Mouse (Mus musculus): ENCODE results near the gene Btnl10.
"Not testable (repeated sequence)": the region's sequence is repeated elsewhere in the genome, so short reads cannot be mapped to it uniquely, and the experiment has no call there.

The Btnl10 gene

GRCm38 (mm10) chr11:58931576-58931975 is 13.9 kb downstream of the Btnl10 start:
- DNase-seq: no peak

DNA sequence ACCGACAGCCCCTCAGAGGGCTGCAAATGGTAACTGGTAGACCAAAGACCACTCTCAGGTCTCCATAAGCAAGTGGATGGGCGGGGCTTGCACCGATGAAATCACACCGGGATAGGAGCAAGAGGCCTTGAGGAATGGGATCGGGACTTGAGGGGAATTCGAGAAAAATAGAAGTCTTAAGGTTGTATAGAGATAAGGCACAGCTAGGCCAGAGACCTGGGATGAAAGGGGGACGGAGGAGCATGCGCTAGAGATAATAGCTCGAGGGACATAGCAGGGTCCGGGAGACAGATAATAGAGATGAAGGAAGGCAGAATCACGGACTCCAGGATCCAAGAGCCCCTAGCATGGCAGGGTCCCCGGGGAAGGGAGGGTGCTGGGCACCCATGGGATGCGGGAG is 20.2 kb downstream of the Btnl10 start:
- peak; percentile 17 for DNase-seq

DNA sequence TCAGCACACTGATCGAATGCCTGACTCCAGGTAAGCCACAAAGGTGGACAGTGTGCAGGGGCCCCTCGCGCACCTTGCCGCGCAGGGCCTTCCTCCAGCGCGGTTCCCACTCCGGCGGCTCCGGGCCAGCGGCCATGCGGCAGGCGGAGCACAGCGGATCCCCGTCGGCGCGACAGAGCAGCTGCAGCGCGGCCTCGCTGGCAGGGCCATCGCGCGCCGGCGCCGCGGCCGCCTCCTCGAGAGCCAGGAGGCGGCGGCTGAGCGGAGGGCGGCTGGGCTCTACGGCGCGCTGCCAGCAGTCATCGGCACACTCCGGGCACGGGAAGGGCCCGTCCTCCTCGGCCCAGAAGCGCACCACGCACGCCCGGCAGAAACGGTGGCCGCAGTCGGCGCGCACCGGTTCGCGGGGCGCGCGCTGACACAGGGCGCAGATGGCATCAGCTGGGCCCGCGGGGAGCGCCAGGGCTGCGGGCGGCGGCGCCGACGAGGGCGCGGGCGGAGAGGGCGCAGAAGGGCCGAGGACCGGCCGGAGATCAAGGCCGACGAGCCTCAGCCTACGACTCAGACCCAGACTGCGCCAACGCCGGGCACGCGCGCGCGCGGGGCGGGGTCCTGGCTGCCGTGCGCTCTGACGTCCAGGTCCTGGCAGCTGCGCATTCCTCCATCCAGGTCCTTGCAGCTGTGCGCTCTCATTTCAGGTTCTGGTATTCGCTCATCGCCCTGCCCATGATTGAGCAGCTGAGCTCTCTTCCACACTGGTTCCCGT is 20.8 kb downstream of the Btnl10 start, which contains the start of gene Rnf187:
Gene Rnf187, minus strand, starts transcription at position 595 of the 766 bp plus-strand sequence.
- peak; percentile 96 for DNase-seq

DNA sequence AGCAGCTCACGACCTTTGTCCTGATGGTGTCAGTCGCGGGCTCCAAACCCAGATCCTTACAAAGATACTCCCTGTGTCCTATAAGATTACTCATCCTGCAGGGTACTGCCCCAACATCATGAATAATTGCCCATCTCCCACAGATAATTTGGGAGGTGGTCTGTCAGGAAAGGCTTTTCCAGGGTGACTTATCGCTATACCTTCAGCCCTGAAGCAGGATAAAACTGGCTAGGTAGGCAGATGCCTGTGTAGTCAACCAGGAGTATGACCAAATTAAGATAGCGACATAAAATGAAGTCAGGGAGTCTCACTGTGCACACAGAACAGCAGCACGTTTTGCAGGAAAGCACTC is 21.4 kb downstream of the Btnl10 start:
- DNase-seq: no peak

GRCm38 (mm10) chr11:58944136-58944535 is 26.4 kb downstream of the Btnl10 start:
- no peak for DNase-seq

GRCm38 (mm10) chr11:58947306-58947705 is 29.6 kb downstream of the Btnl10 start:
- DNase-seq: no peak

- DNase-seq: no peak
Observed at GRCm38 (mm10) chr11:58947798-58948528, 30.3 kb downstream of the Btnl10 start.

GRCm38 (mm10) chr11:58948542-58949479 is 31.1 kb downstream of the Btnl10 start, which contains the start of gene Hist3h2ba:
Gene Hist3h2ba (plus strand): TSS chr11:58948920.
- peak; percentile 56 for DNase-seq

GRCm38 (mm10) chr11:58949480-58950431 is 32.0 kb downstream of the Btnl10 start:
- DNase-seq: no peak

GRCm38 (mm10) chr11:58951210-58951609 is 33.5 kb downstream of the Btnl10 start:
- no peak for DNase-seq

GRCm38 (mm10) chr11:58953351-58954169 is 35.9 kb downstream of the Btnl10 start:
- no peak for DNase-seq

GRCm38 (mm10) chr11:58954170-58954419 is 36.4 kb downstream of the Btnl10 start:
- DNase-seq: not testable (repeated sequence)

- DNase-seq: peak; percentile 97
Observed at GRCm38 (mm10) chr11:58954420-58955142, 36.9 kb downstream of the Btnl10 start, which contains the start of the genes Hist3h2a and Trim17. Gene Hist3h2a (plus strand): TSS chr11:58954685. Gene Trim17 (plus strand): TSS chr11:58954685.

- DNase-seq: peak; percentile 31
Observed at GRCm38 (mm10) chr11:58955143-58955867, 37.6 kb downstream of the Btnl10 start.

DNA sequence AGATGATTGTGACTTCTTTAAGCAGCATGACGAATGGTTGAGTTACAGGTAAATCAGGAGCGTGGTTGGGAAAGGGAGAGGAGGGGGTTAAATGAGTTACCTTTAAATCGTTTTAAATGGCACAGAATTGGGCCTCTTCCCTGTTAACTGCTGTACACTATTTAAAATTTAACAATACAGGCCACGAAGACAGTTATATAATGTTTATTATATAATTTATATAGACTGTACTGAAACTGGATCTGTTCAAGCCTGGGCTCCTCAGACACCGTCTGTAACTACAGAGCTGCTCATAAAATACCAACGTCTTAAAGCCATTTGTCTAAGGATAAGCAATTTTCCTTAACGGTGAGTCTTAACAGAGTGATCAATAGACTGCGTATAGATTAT is 38.2 kb downstream of the Btnl10 start:
- no peak for DNase-seq

GRCm38 (mm10) chr11:58957226-58957914 is 39.7 kb downstream of the Btnl10 start:
- no peak for DNase-seq

DNA sequence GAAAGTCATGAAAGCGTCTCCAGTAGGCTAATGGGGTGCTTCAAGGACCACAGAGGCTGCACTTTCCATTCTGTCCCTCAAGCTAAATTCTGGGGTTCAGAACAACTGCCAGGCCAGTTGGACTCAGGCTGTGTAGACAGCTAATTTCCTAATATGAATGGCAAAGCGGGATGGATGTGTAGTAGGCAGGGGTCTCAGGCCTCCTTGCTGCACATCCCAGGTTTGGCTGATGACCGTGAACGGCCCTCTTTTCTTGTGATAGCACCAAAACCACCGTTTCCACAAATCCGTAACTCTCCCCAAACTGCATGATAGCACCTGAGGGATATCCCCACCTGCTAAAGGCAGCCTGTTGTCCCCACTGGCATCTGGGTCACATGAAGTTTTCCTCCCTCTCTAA is 40.8 kb downstream of the Btnl10 start:
- no peak for DNase-seq

DNA sequence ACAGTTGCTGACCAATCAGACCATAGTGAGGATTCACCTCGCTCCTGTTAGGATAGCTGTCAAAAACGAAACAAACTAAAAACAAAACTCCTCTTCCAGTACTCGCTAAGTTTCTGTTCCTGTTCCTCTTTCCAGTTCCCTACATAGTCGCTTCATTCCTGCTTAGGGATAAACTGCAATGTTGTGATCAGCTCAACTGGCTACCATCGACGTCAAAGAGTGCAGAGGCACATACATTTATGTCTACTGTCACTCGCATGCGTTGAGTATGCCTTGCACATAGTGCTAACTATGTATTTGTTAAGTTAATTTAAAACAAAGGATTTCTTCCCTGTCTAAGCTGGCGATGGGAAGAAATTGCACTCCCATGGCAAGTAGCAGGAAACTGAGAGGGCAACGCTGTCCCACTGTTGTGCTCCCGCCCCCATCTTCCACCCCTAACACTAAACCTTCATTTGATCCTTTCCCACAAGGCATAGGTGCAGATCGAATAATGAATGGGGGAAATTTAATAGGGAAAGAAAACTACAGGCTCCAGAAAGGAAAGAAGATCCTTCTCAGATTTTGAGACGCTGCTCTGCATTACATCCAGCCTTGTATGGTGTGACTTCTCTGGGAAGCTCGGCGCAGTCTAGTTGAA is 41.6 kb downstream of the Btnl10 start:
- DNase-seq: no peak

All from lung, postnatal 36 days (tissue).